Mouse (Mus musculus): Measurements from ENCODE around the gene Rhobtb1.

The Rhobtb1 gene

GRCm38 (mm10) chr10:69151045-69151444 lies at the start of gene Rhobtb1:
Gene Rhobtb1 (plus strand): TSS chr10:69151434.
- DNase-seq (ENCODE audit: low read depth, low spot score) = no peak

GRCm38 (mm10) chr10:69101988-69102387 lies 49.2 kb upstream of the Rhobtb1 start:
- peak; percentile 42 for DNase-seq (ENCODE audit: low read depth, low spot score)

GRCm38 (mm10) chr10:69104143-69104882 lies 46.9 kb upstream of the Rhobtb1 start:
- DNase-seq (ENCODE audit: low read depth, low spot score) = no peak

DNA sequence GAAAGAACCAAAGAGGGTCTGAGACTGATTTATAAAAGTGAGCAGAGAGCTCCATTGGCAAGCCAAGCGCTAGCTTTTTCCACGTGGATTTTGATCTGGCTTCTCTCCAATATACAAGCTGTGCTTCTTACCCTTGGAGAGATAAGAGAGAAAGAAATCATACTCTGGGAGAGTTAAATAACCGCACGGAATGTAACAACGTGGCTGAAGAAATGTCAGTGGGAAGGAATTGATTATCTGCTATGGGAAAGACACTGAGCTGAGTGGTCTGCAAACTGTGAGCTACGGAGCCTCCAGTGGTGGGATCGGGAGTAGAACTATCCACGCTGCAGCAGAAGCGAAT lies 46.4 kb upstream of the Rhobtb1 start:
- no peak for DNase-seq (ENCODE audit: low read depth, low spot score)

DNA sequence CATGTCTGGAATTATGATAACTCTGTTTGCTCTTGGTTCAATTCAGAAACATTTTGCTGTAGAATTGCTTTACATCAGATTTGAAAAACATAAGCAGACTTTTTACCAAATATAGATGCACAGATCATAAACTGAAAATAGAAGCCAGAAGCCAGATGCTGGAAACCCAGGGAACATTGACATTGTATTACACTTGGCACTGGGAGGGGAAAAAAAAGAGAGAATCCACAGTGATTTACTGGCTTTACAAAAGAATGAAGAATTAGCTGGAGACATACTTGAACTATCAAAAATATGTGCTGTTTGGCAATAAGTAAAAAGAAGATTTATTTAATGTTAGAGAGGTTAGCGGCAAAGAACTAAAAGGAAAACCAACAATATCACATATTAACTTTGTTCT lies 44.4 kb upstream of the Rhobtb1 start:
- no peak for DNase-seq (ENCODE audit: low read depth, low spot score)

- DNase-seq (ENCODE audit: low read depth, low spot score) = no peak
Measured at GRCm38 (mm10) chr10:69107253-69107652, 44.0 kb upstream of the Rhobtb1 start.

DNA sequence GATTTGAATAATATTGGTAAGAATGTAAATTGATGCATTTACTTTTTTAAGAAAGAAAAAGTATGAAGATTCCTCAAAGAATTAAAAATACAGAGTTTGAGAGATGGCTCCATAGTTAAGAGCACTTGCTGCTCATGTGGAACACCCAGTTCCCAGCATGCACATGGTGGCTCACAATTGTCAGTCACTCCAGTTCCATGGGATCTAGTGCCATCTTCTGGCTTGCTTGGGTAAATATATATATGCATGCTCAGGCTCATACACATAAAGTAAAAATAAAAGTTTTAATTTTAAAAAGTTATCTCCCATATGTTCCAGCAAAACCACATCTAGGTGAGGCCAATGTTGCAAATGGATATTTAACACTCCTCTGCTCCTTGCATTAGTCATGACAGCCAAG lies 36.9 kb upstream of the Rhobtb1 start:
- DNase-seq (ENCODE audit: low read depth, low spot score) = no peak

DNA sequence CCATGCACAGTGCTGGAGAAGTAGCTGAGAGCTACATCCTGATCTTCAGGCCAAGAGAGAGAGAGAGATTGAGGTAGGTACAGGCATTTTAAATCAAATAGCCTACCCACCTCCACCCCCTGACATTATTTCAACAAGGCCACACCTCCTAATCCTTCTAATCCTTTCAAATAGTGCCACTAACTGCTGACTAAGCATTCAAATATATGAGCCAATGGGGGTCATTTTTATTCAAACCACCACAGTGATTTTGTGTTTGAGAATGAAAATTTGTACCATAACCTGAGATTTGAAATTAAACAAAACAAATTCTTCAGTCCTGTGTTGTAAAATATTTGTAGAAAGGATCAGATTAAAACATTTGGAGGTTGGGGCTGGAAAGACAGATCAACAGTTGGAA lies 33.2 kb upstream of the Rhobtb1 start:
- DNase-seq (ENCODE audit: low read depth, low spot score) = no peak

DNA sequence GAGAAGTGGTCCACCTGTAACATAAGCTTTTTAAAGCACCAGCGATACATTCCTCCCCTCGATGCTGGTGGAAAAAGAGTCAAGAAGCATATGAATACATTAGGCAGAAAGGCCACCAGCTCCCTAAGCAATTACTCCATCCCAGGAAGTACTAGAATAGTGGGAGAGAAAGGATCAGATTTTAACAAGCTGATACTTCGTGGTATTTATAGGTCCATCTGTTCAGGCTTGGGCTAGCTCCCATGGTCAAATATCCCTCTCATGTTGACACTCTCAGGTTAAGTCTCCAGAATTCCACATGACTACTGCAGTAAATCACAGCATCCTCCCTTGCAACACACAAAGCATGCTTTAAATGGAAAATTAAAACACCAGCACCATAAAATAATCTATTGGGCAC lies 32.3 kb upstream of the Rhobtb1 start:
- no peak for DNase-seq (ENCODE audit: low read depth, low spot score)

DNA sequence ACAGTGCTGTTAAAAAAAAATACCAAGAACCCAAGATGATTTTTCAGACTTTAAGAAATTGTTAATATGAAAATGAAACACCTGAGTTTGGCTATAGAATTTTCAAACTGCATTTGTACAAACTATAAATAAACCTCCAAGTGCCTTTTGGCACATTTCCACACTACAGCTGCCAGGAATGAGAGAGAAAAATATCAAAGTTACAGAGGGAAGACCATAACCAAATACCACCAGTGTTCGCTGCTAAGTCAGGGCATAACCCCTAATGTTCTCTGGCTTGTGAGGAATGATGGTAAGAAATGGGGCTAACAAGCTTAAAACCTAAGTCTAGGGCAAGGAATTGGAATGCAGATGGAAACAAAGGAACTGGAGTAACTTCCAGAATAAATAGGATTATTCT lies 31.8 kb upstream of the Rhobtb1 start:
- DNase-seq (ENCODE audit: low read depth, low spot score) = no peak

GRCm38 (mm10) chr10:69126546-69126945 lies 24.7 kb upstream of the Rhobtb1 start:
- DNase-seq (ENCODE audit: low read depth, low spot score) = no peak

DNA sequence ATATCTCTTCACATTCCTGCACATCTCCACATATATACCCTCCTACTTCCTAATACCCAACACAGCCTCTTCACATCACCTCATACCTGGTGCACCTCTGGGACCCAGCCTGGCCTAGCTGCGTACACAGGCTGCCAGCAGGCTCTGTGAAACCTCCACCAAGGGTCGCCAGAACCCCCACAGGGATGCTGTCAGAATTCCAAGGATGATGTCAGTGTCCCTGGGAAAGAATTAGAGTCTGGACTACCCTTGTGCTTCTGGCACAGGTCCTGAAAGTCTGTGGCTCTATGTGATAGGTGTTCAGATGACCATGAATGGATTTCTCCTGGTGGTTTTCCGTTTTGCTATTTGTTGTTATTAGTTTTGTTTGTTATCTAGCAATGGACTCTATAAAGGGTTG lies 22.7 kb upstream of the Rhobtb1 start:
- no peak for DNase-seq (ENCODE audit: low read depth, low spot score)

- no peak for DNase-seq (ENCODE audit: low read depth, low spot score)
Measured at GRCm38 (mm10) chr10:69130613-69131012, 20.6 kb upstream of the Rhobtb1 start.

DNA sequence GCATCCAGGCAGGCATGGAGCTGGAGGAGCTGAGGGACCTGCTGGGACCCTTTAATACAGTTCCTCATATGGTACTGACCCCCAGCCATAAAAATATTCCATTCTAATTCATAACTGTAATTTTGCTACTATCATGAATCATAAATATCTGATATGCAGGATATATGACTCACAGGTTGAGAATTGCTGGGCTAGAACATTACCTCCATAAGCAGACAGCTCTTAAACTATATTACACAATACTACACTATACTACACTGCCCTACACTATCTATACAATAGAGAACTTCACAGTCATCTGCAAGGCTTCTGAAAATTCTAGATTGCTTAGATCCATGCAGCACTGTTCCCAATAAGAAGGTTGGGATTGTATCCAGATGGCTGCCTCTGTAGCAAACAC lies 16.9 kb upstream of the Rhobtb1 start:
- no peak for DNase-seq (ENCODE audit: low read depth, low spot score)

DNA sequence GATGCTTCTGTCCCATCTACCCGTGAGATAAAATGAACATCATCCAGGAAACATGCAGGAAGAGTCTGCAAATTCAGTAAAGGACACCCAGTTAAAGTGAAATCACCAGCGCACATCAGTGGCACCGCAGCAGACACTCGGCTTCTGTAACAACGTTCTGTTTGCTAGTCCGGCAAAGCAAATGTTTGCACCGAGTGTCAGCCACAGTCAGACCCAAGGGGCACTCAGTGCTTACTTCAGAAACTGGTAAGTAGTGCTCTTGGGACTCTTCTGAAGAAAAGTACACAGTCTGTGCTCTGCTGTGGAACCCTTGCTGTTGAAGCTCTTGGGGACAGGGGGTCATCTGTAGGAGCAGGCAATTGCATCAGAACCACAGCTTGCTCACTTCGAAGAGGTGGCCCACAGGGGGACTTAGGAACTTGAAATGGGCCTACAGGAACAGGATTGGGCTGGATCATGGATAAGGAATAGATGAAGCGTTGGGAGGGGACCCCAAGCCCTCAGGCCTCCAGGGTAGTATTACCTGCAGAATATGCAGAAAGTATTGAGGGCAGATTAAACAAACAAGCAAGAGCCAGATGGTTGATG lies 14.9 kb upstream of the Rhobtb1 start:
- no peak for DNase-seq (ENCODE audit: low read depth, low spot score)

DNA sequence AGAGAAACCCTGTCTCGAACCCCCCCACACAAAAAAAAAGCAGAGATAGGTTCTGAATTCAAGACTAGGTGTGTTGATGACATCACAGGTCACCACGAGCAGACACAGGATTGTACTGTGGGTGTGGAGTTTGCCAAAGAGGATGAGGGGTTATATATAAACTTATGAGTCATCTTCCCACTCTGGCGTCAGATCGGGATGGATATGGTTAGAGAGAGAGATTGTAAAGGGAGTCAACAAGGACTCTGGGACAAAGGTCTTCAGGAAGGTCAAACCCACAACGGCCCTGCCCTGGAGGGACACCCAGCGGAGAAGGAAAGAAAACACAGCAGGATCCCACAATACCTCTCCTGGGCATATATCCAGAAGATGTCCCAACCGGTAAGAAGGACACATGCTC lies 2.0 kb upstream of the Rhobtb1 start:
- no peak for DNase-seq (ENCODE audit: low read depth, low spot score)

DNA sequence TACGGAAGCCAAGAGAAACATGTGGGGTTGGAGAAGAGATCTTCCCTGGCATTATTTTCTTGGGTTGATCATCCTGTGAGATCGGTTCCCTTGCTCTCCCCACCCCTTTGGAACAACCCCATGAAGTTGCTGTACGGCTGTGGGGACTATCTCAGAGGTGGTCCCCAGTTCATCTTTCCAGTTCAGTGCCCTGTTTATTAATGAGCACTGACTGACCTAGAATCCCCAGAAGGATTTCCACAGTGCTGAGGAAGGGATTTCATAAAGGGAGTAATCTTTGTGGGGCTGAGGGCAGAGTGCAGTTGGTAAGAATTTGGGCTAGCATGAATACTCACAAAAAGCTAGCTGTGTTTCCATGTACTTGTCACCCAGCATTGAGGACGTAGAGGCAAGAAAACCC lies 1.7 kb downstream of the Rhobtb1 start:
- DNase-seq (ENCODE audit: low read depth, low spot score) = no peak

- DNase-seq (ENCODE audit: low read depth, low spot score) = no peak
Measured at GRCm38 (mm10) chr10:69155428-69156175, 4.4 kb downstream of the Rhobtb1 start.

DNA sequence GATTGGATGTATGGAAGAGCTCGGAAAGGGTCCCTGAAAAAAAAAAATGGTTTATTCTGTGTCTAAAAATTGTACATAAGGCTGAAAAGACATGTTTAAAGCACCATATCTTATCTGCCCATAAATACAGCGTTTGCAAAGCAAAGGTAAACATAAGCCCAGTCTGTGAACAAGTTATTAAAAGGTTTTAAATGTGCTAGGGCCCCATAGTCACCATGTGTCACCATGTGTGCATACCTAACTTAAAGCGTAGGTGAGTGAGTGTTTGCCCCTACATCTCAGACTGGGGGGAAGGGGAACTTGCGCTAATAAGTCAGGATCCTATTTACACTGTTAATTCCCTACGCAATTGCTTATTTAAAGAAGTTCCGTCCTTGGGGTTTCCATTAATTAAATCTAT lies 5.2 kb downstream of the Rhobtb1 start:
- DNase-seq (ENCODE audit: low read depth, low spot score) = no peak

- DNase-seq (ENCODE audit: low read depth, low spot score) = no peak
Measured at GRCm38 (mm10) chr10:69157471-69157870, 6.2 kb downstream of the Rhobtb1 start.

DNA sequence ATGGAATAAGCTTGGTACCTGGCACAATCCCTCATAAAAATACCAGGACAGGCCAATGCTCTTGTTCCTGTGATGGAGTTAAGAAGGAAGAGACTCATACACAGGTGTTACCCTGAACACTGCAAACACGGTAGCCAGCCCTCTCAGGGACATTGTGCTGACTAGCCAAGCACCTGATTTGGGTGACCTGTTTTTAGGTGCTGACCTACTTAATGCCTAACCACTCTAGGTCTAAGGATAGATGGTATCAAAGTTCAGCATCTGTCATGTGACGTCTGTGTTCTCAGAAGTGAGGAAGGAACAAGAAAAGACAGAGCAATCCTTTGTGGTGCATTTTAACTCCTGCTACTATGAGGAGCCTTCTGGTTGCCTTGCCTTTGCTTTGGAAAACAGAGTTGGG lies 9.6 kb downstream of the Rhobtb1 start:
- DNase-seq (ENCODE audit: low read depth, low spot score) = no peak

DNA sequence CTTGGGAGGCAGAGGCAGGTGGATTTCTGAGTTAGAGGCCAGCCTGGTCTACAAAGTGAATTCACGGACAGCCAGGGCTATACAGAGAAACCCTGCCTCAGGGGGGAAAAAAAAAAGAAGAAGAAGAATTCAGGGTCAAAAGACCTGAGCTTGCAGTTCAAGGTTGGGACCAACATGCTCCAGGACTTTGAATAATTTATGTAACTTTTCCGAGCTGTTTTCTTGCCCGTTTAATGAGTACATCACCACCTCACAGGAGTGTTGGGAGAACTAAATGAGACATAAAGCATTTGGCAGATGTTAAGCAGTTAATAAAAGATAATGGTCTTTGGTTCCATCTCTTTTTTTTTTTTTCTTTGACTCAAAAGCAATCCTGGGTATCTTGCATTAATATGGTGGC lies 10.3 kb downstream of the Rhobtb1 start:
- no peak for DNase-seq (ENCODE audit: low read depth, low spot score)

- DNase-seq (ENCODE audit: low read depth, low spot score) = no peak
Measured at GRCm38 (mm10) chr10:69162577-69162976, 11.3 kb downstream of the Rhobtb1 start.
